Comparison of ENCODE assay signal across 11 mouse cellular contexts in the genomic region with DNA sequence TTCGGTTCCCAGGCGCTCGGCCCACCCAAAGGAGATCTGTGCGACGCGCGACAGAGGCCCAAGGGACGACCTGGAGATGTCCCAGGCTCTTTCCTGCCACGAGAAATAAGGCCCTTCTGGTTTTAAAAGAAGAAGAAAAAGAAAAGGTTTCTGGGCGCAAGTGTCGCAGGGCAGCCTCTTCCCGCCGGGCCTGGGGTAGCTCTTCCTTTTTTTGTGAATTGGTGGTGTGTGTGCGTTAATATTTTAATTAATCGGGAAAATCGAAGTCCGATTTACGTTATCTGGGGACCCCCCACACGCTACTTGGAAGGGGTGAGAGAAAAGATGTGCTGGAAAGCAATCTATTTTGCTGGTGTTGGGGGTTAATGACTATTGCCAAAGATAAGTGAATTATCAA. TPM values are rescaled to one million over a fixed set of nuclear protein-coding genes. Genes with fewer than 3 reads are reported as not detected.
DNase-seq lines count a peak whose midpoint lies in the region; ATAC-seq and TF ChIP-seq lines count a peak whose summit lies in the region.
"Had no signal": no experiment of that assay in that cellular context is flagged by ENCODE, and none has a peak within 500 bp of the region (broad histone marks: within the 10 kb centered on the region; RNA-seq: fewer than 3 reads in every experiment).

No protein-coding gene starts in this region.

- no peak overlapping the region for H3K4me2 ChIP-seq in forebrain, postnatal 0 days (ENCODE audit: low read depth)
- peak overlapping the region; percentile 91 for H3K4me2 ChIP-seq in neural tube, embryonic 11.5 days (ENCODE audit: low read depth)
- peak overlapping the region; percentile 91 for H3K4me2 ChIP-seq in limb, embryonic 14.5 days (replicated peaks; ENCODE audit: low read depth, low read length, severe bottlenecking)
- H3K4me2 ChIP-seq in stomach, postnatal 0 days (replicated peaks; ENCODE audit: low read depth): peak overlapping the region; percentile 84

- peak overlapping the region; percentile 65 for H3K4me3 ChIP-seq in forebrain, embryonic 10.5 days
- no peak overlapping the region for H3K4me3 ChIP-seq in forebrain, postnatal 0 days (ENCODE audit: low read depth, low read length)
- H3K4me3 ChIP-seq in neural tube, embryonic 11.5 days (ENCODE audit: low read depth, low read length): peak overlapping the region; percentile 87
- H3K4me3 ChIP-seq in limb, embryonic 14.5 days (replicated peaks; ENCODE audit: low read length): peak overlapping the region; percentile 84
- H3K4me3 ChIP-seq in stomach, postnatal 0 days (ENCODE audit: low read depth, low read length): peak overlapping the region; percentile 59; the same call in 1 of the 2 replicates

- H3K27ac ChIP-seq in forebrain, embryonic 10.5 days: peak overlapping the region; percentile 44
- H3K27ac ChIP-seq in forebrain, postnatal 0 days (ENCODE audit: low read depth, low read length): no peak overlapping the region
- peak overlapping the region; percentile 84 for H3K27ac ChIP-seq in neural tube, embryonic 11.5 days (ENCODE audit: low read depth, low read length)
- peak overlapping the region; percentile 83 for H3K27ac ChIP-seq in limb, embryonic 14.5 days (replicated peaks; ENCODE audit: low read depth, low read length)
- no peak overlapping the region for H3K27ac ChIP-seq in stomach, postnatal 0 days (replicated peaks)

- WGBS in forebrain, embryonic 10.5 days: 1% methylated on average over 19 of the region's 19 CpGs
- 6% methylated on average over 19 of the region's 19 CpGs for WGBS in forebrain, postnatal 0 days
- WGBS in neural tube, embryonic 11.5 days: under 1% methylated on average over 19 of the region's 19 CpGs
- WGBS in limb, embryonic 14.5 days: 4% methylated on average over 19 of the region's 19 CpGs
- 5% methylated on average over 19 of the region's 19 CpGs for WGBS in stomach, postnatal 0 days

- no peak for TF ChIP-seq POLR2A in limb, embryonic 14.5 days (IDR thresholded peaks at IDR 0.05; ENCODE audit: borderline replicate concordance, extremely low read depth, insufficient read depth, insufficient read length)

- H3K9ac ChIP-seq in forebrain, postnatal 0 days: no peak overlapping the region
- H3K9ac ChIP-seq in neural tube, embryonic 11.5 days (ENCODE audit: low read length): peak overlapping the region; percentile 59
- H3K9ac ChIP-seq in limb, embryonic 14.5 days (ENCODE audit: low read depth, low read length, severe bottlenecking): peak overlapping the region; percentile 70
- no peak overlapping the region for H3K9ac ChIP-seq in stomach, postnatal 0 days (ENCODE audit: low read length)

- H3K27me3 ChIP-seq in forebrain, embryonic 10.5 days (ENCODE audit: poor library complexity, severe bottlenecking): peaks cover 100% of the 10 kb centered on the region
- peaks cover 90% of the 10 kb centered on the region for H3K27me3 ChIP-seq in forebrain, postnatal 0 days (ENCODE audit: insufficient read depth, low read length)
- H3K27me3 ChIP-seq in neural tube, embryonic 11.5 days (ENCODE audit: control insufficient read depth, insufficient read depth, low read length): peaks cover 69% of the 10 kb centered on the region
- peaks cover 52% of the 10 kb centered on the region for H3K27me3 ChIP-seq in limb, embryonic 14.5 days (ENCODE audit: control insufficient read depth, insufficient read depth, low read length)
- H3K27me3 ChIP-seq in stomach, postnatal 0 days (ENCODE audit: control insufficient read depth, insufficient read depth, low read length): peaks cover 33% of the 10 kb centered on the region

- TF ChIP-seq CTCF in forebrain, postnatal 0 days (IDR thresholded peaks at IDR 0.05; ENCODE audit: low read depth): no peak
- TF ChIP-seq CTCF in stomach, postnatal 0 days (IDR thresholded peaks at IDR 0.05; ENCODE audit: low read depth): no peak

- no peak for TF ChIP-seq EP300 in stomach, postnatal 0 days (optimal IDR thresholded peaks at IDR 0.05)

- H3K4me1 ChIP-seq in forebrain, embryonic 10.5 days: peaks cover 89% of the 10 kb centered on the region
- H3K4me1 ChIP-seq in forebrain, postnatal 0 days (ENCODE audit: insufficient read depth): no peaks in the 10 kb centered on the region
- peaks cover 44% of the 10 kb centered on the region for H3K4me1 ChIP-seq in neural tube, embryonic 11.5 days (ENCODE audit: control insufficient read depth, insufficient read depth, low read length)
- peaks cover 43% of the 10 kb centered on the region for H3K4me1 ChIP-seq in limb, embryonic 14.5 days (ENCODE audit: control insufficient read depth, insufficient read depth, low read length)
- H3K4me1 ChIP-seq in stomach, postnatal 0 days (replicated peaks; ENCODE audit: control insufficient read depth, insufficient read depth): no peaks in the 10 kb centered on the region; the same call in 1 of the 2 replicates

- H3K36me3 ChIP-seq in forebrain, embryonic 10.5 days (replicated peaks): no peaks in the 10 kb centered on the region
- no peaks in the 10 kb centered on the region for H3K36me3 ChIP-seq in forebrain, postnatal 0 days (ENCODE audit: insufficient read depth)
- no peaks in the 10 kb centered on the region for H3K36me3 ChIP-seq in neural tube, embryonic 11.5 days (ENCODE audit: control insufficient read depth, insufficient read depth, low read length)
- H3K36me3 ChIP-seq in limb, embryonic 14.5 days (ENCODE audit: control insufficient read depth, insufficient read depth, low read length): peaks cover 27% of the 10 kb centered on the region
- no peaks in the 10 kb centered on the region for H3K36me3 ChIP-seq in stomach, postnatal 0 days (ENCODE audit: control insufficient read depth, insufficient read depth, low read length)

- ATAC-seq in forebrain, postnatal 0 days: no peak
- no peak for ATAC-seq in neural tube, embryonic 11.5 days (ENCODE audit: insufficient read depth, low FRiP score, low TSS enrichment)
- no peak for ATAC-seq in limb, embryonic 14.5 days (ENCODE audit: low FRiP score, low read depth)
- no peak for ATAC-seq in stomach, postnatal 0 days (ENCODE audit: low FRiP score, low TSS enrichment)
- no peak for ATAC-seq in megakaryocyte, adult 5-6 weeks (ENCODE audit: poor library complexity, severe bottlenecking)

- DNase-seq in forebrain, embryonic 10.5 days (ENCODE audit: extremely low spot score, low spot score): no peak
- no peak for DNase-seq in forebrain, postnatal 0 days
- peak; percentile 25 for DNase-seq in neural tube, embryonic 11.5 days (ENCODE audit: low spot score)
- DNase-seq in neural tube, embryonic 10.5 days (ENCODE audit: extremely low spot score, low spot score): no peak
- DNase-seq in limb, embryonic 14.5 days (ENCODE audit: low spot score): no peak
- no peak for DNase-seq in stomach, postnatal 0 days (ENCODE audit: low spot score)
- DNase-seq in gastrocnemius, adult 8-10 months (ENCODE audit: low spot score in 2 of 2): no peak
- DNase-seq: lung, postnatal 4 days had no signal

- H3K9me3 ChIP-seq in forebrain, embryonic 10.5 days: no peaks in the 10 kb centered on the region
- no peaks in the 10 kb centered on the region for H3K9me3 ChIP-seq in forebrain, postnatal 0 days (ENCODE audit: low read length)
- H3K9me3 ChIP-seq in neural tube, embryonic 11.5 days (ENCODE audit: control insufficient read depth, low read length): no peaks in the 10 kb centered on the region
- H3K9me3 ChIP-seq in limb, embryonic 14.5 days (ENCODE audit: control insufficient read depth, low read length): no peaks in the 10 kb centered on the region
- no peaks in the 10 kb centered on the region for H3K9me3 ChIP-seq in stomach, postnatal 0 days (ENCODE audit: control insufficient read depth, low read length)

RNA-seq across cellular contexts. Expression of gene Ebf3, which starts 1.3 kb away (rescaled TPM):
- 1.3 TPM in 2 replicates for polyA plus RNA-seq in forebrain, embryonic 10.5 days (2016; fragmentation: Nextera tagmentation; extraction: Ambion mirVana)
- total RNA-seq in forebrain, postnatal 0 days (2014; rRNA removed): 5.8 and 14.0 TPM in 2 replicates
- 0.39 and 0.67 TPM in 2 replicates for polyA plus RNA-seq in forebrain, postnatal 0 days (2015; fragmentation: Nextera tagmentation; extraction: Ambion mirVana)
- polyA plus RNA-seq in neural tube, embryonic 11.5 days (2014; fragmentation: Nextera tagmentation; extraction: Ambion mirVana): 12.9 and 13.0 TPM in 2 replicates
- polyA plus RNA-seq in limb, embryonic 14.5 days (2012; rRNA removed): 80.3 and 93.2 TPM in 2 replicates
- 15.3 and 17.8 TPM in 2 replicates for polyA plus RNA-seq in limb, embryonic 14.5 days (2014; fragmentation: Nextera tagmentation; extraction: Ambion mirVana)
- polyA plus RNA-seq in stomach, postnatal 0 days (2015; fragmentation: Nextera tagmentation; extraction: Ambion mirVana): 0.58 and 0.65 TPM in 2 replicates
- 0.47 and 0.68 TPM in 2 replicates for total RNA-seq in megakaryocyte, adult 5-6 weeks (2015)
- total RNA-seq in megakaryocyte, adult 5-6 weeks (2017): 0.45 and 0.62 TPM in 2 replicates
- 1 to 10 TPM; 5.8 to 8.5 (median 7.1) TPM for total RNA-seq in gastrocnemius, adult 8-10 months (2022)
- total RNA-seq: common myeloid progenitor, adult 5-6 weeks; hematopoietic stem cell, adult 5-6 weeks had no signal

Comparison
In these comparisons a context has a peak if more than half of its experiments do, and no peak if none do; other contexts are left out.
1. H3K27ac ChIP-seq: peak in forebrain, embryonic 10.5 days (single experiment), neural tube, embryonic 11.5 days (single experiment) and limb, embryonic 14.5 days (single experiment); none in forebrain, postnatal 0 days (single experiment) and stomach, postnatal 0 days (single experiment).
2. H3K9ac ChIP-seq: peak in neural tube, embryonic 11.5 days (single experiment) and limb, embryonic 14.5 days (single experiment); none in forebrain, postnatal 0 days (single experiment) and stomach, postnatal 0 days (single experiment).